Mouse (Mus musculus) splenic B cell, adult 2 months (primary cell): Measurements from ENCODE around the gene Fbxo33.

ENCODE experiments used
- DNase-seq: peaks from one replicate; pipeline ENCODE4 v3.0.0-alpha.2; 2011; ENCODE audit warnings: low read depth, low spot score
- H3K27me3 ChIP-seq: 2 replicates; pipeline ENCODE4 v1.6.1; 2012; ENCODE audit warnings: mild to moderate bottlenecking, low read length, moderate library complexity, mixed read lengths; ENCODE audit not compliant: control insufficient read depth, poor library complexity, insufficient read depth, severe bottlenecking
- H3K36me3 ChIP-seq: 2 replicates; pipeline ENCODE4 v1.6.1; 2012; ENCODE audit warnings: mild to moderate bottlenecking, low read length, moderate library complexity, mixed read lengths; ENCODE audit not compliant: control insufficient read depth, poor library complexity, insufficient read depth, severe bottlenecking

Gene Fbxo33

DNA sequence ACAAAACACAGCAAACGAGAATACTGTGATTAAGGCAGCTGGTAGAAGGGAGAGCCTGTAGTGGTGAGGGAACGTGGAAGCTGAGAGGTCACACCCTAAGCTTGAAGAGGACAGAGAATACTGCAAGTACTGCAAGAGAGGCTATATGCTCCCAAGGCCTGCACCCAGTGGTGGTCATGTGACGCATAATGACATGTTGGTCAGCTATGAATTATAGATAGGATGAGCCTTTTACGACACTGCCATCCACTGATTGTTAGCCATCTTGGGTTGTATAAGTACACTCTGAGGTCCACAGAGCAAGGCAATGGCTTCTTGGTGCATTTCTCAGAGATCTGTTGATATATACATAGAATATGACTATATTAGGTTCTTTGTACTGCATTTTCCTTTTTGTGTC lies 53.0 kb downstream of the Fbxo33 start:
- H3K27me3 ChIP-seq = no peaks in the 10 kb centered on the region
- H3K36me3 ChIP-seq = peaks cover 19% of the 10 kb centered on the region
- DNase-seq = no peak

DNA sequence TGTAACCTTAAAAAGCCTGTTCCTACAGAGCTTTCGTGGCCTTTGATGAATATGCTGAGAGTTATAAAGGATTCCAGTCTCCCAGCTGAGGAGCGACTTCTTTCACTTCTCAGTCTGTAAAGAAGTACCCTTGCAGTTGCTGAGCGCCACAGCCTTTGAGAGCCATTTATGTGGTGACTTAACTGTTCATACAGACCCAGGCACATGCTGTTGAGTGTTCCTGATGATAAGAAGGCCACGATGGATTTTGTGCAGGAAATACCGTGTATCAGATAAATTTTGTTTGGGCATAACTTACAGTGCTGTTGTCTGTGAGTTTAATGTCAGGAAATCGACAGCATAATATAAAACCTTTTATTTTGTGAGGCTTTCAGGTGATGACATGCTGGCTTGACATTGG lies 55.0 kb downstream of the Fbxo33 start:
- no peak for DNase-seq
- H3K27me3 ChIP-seq = no peaks in the 10 kb centered on the region
- H3K36me3 ChIP-seq = peaks cover 17% of the 10 kb centered on the region

DNA sequence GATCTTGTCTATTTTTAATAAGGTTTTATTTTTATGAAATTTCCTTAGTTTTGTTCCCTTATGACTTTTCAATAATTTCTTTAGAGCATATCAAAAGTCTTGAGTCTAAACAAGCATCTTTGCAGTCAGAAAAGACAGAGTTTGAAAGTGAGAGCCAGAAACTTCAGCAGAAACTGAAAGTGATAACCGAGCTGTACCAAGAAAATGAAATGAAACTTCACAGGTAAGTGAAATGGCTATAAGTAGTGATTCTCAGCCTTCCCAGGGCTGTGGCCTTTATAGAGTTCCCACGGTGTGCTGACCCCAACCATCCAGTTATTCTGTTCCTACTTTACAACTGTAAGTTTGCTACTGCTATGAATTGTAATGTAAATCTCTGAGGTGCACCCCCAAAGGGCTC lies 56.7 kb downstream of the Fbxo33 start:
- H3K27me3 ChIP-seq = no peaks in the 10 kb centered on the region
- H3K36me3 ChIP-seq = peaks cover 16% of the 10 kb centered on the region
- peak; percentile 37 for DNase-seq

- H3K36me3 ChIP-seq = peaks cover 16% of the 10 kb centered on the region
- DNase-seq = no peak
Observed at GRCm38 (mm10) chr12:59161091-59161490, 58.4 kb downstream of the Fbxo33 start.

More at GRCm38 (mm10) chr12:59161091-59161490, 58.4 kb downstream of the Fbxo33 start:
- no peaks in the 10 kb centered on the region for H3K27me3 ChIP-seq
